Comparison of ENCODE assay signal across 25 mouse cellular contexts in the genomic region with DNA sequence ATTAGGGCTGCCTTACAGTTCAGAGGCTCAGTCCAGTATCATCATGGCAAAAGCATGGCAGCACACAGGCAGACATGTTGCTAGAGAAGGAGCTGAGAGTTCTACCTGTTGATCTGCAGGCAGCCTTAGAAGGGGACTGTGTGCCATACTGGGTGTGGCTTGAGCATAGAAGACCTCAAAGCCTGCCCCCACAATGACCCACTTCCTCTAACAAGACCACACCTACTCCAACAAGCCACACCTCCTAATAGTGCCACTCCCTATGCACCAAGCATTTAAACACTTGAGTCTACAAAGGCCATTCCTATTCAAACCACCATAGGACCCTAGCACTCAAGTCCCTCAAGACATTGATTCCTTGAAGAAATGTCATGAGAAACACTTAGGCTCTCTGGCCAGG.
"Had no signal": no experiment of that assay in that cellular context is flagged by ENCODE, and none has a peak within 500 bp of the region (broad histone marks: within the 10 kb centered on the region; RNA-seq: fewer than 3 reads in every experiment).

No protein-coding gene starts in this region.

- DNase-seq: gastrocnemius, postnatal 25 days; heart, adult 2 months; heart, postnatal 4 days; kidney, adult 18-20 months; kidney, adult 8-10 months; kidney, postnatal 10 days; kidney, postnatal 25 days; kidney, postnatal 4 days; layer of hippocampus, adult 9-11 months; layer of hippocampus, postnatal 36 days; left cerebral cortex, postnatal 4 days had no signal

- H3K4me2 ChIP-seq: heart, embryonic 11.5 days; heart, embryonic 13.5 days; heart, embryonic 15.5 days; hindbrain, embryonic 13.5 days; hindbrain, embryonic 15.5 days; intestine, embryonic 15.5 days; limb, embryonic 13.5 days; limb, embryonic 15.5 days; liver, embryonic 12.5 days had no signal

- H3K27me3 ChIP-seq: heart, embryonic 13.5 days; heart, embryonic 15.5 days; hindbrain, embryonic 13.5 days; hindbrain, embryonic 15.5 days; intestine, embryonic 15.5 days; limb, embryonic 13.5 days; limb, embryonic 15.5 days; liver, embryonic 12.5 days had no signal

- H3K36me3 ChIP-seq: heart, embryonic 13.5 days; heart, embryonic 15.5 days; hindbrain, embryonic 10.5 days; hindbrain, embryonic 13.5 days; hindbrain, embryonic 15.5 days; intestine, embryonic 15.5 days; limb, embryonic 13.5 days; limb, embryonic 15.5 days; liver, embryonic 12.5 days had no signal

- H3K27ac ChIP-seq: heart, adult 2 months; heart, embryonic 13.5 days; heart, embryonic 15.5 days; hindbrain, embryonic 10.5 days; hindbrain, embryonic 13.5 days; hindbrain, embryonic 15.5 days; hindbrain, postnatal 0 days; intestine, embryonic 15.5 days; layer of hippocampus, adult 2 months; limb, embryonic 13.5 days; limb, embryonic 15.5 days; liver, embryonic 12.5 days; liver, embryonic 14.5 days had no signal

- H3K4me1 ChIP-seq: heart, embryonic 13.5 days; heart, embryonic 15.5 days; hindbrain, embryonic 10.5 days; hindbrain, embryonic 13.5 days; hindbrain, embryonic 15.5 days; intestine, embryonic 15.5 days; limb, embryonic 13.5 days; liver, embryonic 12.5 days had no signal

- H3K9ac ChIP-seq: heart, embryonic 13.5 days; heart, embryonic 15.5 days; hindbrain, embryonic 13.5 days; hindbrain, embryonic 15.5 days; intestine, embryonic 15.5 days; limb, embryonic 13.5 days; limb, embryonic 15.5 days; liver, embryonic 12.5 days; liver, embryonic 14.5 days had no signal

- H3K9me3 ChIP-seq: heart, embryonic 13.5 days; heart, embryonic 15.5 days; hindbrain, embryonic 10.5 days; hindbrain, embryonic 13.5 days; hindbrain, embryonic 15.5 days; intestine, embryonic 15.5 days; limb, embryonic 13.5 days; limb, embryonic 15.5 days; liver, embryonic 12.5 days had no signal

- ATAC-seq: hindbrain, postnatal 0 days; intestine, embryonic 15.5 days; intestine, postnatal 0 days; liver, embryonic 12.5 days had no signal

- H3K4me3 ChIP-seq: heart, adult 2 months; heart, embryonic 13.5 days; heart, embryonic 15.5 days; hindbrain, embryonic 10.5 days; hindbrain, embryonic 13.5 days; hindbrain, embryonic 15.5 days; intestine, embryonic 15.5 days; layer of hippocampus, adult 2 months; limb, embryonic 13.5 days; limb, embryonic 15.5 days; liver, embryonic 12.5 days had no signal
